8 mouse cellular contexts compared by ENCODE assay signal in genomic region chr6:31453735-31454134, GRCm38 (mm10). TPM values are rescaled to one million over a fixed set of nuclear protein-coding genes. Genes with fewer than 3 reads are reported as not detected.
A peak's percentile ranks its signal among the peaks of the same experiment; 100 is the strongest.
DNase-seq lines count a peak whose midpoint lies in the region; ATAC-seq and TF ChIP-seq lines count a peak whose summit lies in the region.

No protein-coding gene starts in this region.

- TF ChIP-seq CTCF in gastrocnemius, adult 2 months (IDR thresholded peaks at IDR 0.05) = peak; percentile 80

- H3K27me3 ChIP-seq in midbrain, embryonic 14.5 days (ENCODE audit: control insufficient read depth, insufficient read depth, low read length) = no peaks in the 10 kb centered on the region
- H3K27me3 ChIP-seq in midbrain, embryonic 13.5 days = no peaks in the 10 kb centered on the region

- no peak for ATAC-seq in midbrain, embryonic 14.5 days (ENCODE audit: low FRiP score, low TSS enrichment)
- ATAC-seq in midbrain, embryonic 13.5 days = no peak

- H3K4me2 ChIP-seq in midbrain, embryonic 14.5 days (ENCODE audit: low read length) = no peak overlapping the region
- no peak overlapping the region for H3K4me2 ChIP-seq in midbrain, embryonic 13.5 days (replicated peaks)

- H3K36me3 ChIP-seq in midbrain, embryonic 14.5 days (ENCODE audit: control insufficient read depth, insufficient read depth, low read length) = peaks cover 12% of the 10 kb centered on the region
- peaks cover 18% of the 10 kb centered on the region for H3K36me3 ChIP-seq in midbrain, embryonic 13.5 days

- H3K27ac ChIP-seq in gastrocnemius, adult 2 months = peak overlapping the region; percentile 62
- no peak overlapping the region for H3K27ac ChIP-seq in midbrain, embryonic 14.5 days (replicated peaks; ENCODE audit: low read depth, low read length)
- H3K27ac ChIP-seq in midbrain, embryonic 13.5 days = no peak overlapping the region

- no peaks in the 10 kb centered on the region for H3K9me3 ChIP-seq in midbrain, embryonic 14.5 days (ENCODE audit: control insufficient read depth, low read length)
- H3K9me3 ChIP-seq in midbrain, embryonic 13.5 days = no peaks in the 10 kb centered on the region

- intact Hi-C loops in gastrocnemius, adult 2 months (cut with DNase I) = loop anchor here (5.0 to 10.0 kb wide), 3 partner anchors 51 to 381 kb away; no protein-coding TSS in a partner anchor

- H3K4me3 ChIP-seq in gastrocnemius, adult 2 months = no peak overlapping the region
- H3K4me3 ChIP-seq in midbrain, embryonic 14.5 days (replicated peaks; ENCODE audit: low read depth, low read length) = no peak overlapping the region
- H3K4me3 ChIP-seq in midbrain, embryonic 13.5 days (replicated peaks) = no peak overlapping the region

- no peak for DNase-seq in gastrocnemius, adult 2 months
- DNase-seq in gastrocnemius, postnatal 10 days = no peak
- peak; percentile 86 for DNase-seq in midbrain, embryonic 14.5 days
- DNase-seq in R1 (ENCODE audit: low read depth, low spot score) = peak; percentile 49
- peak; percentile 53 for DNase-seq in kidney, postnatal 10 days
- DNase-seq in right cerebral cortex, postnatal 4 days = peak; percentile 8
- DNase-seq in urinary bladder, postnatal 36 days (ENCODE audit: low spot score in 2 of 2) = no peak

- no peak overlapping the region for H3K9ac ChIP-seq in midbrain, embryonic 14.5 days (replicated peaks; ENCODE audit: low read length)
- H3K9ac ChIP-seq in midbrain, embryonic 13.5 days (replicated peaks) = no peak overlapping the region

- no peaks in the 10 kb centered on the region for H3K4me1 ChIP-seq in midbrain, embryonic 14.5 days (ENCODE audit: control insufficient read depth, insufficient read depth, low read length)
- H3K4me1 ChIP-seq in midbrain, embryonic 13.5 days (replicated peaks) = no peaks in the 10 kb centered on the region

RNA-seq across cellular contexts. Expression of gene Mkln1, which starts 55.2 kb away (rescaled TPM):
- total RNA-seq in gastrocnemius, adult 2 months (2021) = 100 to 1,000 TPM; 151 to 170 TPM
- 100 to 1,000 TPM; 104 to 118 TPM for total RNA-seq in gastrocnemius, postnatal 10 days (2021)
- 126 and 154 TPM in 2 replicates for polyA plus RNA-seq in midbrain, embryonic 14.5 days (2014; fragmentation: Nextera tagmentation; extraction: Ambion mirVana)
- 155 and 167 TPM in 2 replicates for polyA plus RNA-seq in midbrain, embryonic 13.5 days (2015; fragmentation: Nextera tagmentation; extraction: Ambion mirVana)

Comparison
In these comparisons a context has a peak if more than half of its experiments do, and no peak if none do; other contexts are left out.
1. DNase-seq: peak in midbrain, embryonic 14.5 days (single experiment), R1 (single experiment), kidney, postnatal 10 days (single experiment) and right cerebral cortex, postnatal 4 days (single experiment); none in gastrocnemius, adult 2 months (single experiment), gastrocnemius, postnatal 10 days (single experiment) and urinary bladder, postnatal 36 days (0 of 2).